Mouse (Mus musculus) bone marrow, adult 2 months (tissue): ENCODE measurements around the gene Mpped1.

ENCODE experiments used
- CTCF ChIP-seq: fragments of 200-500 bp; IDR thresholded peaks from 2 replicates; pipeline ENCODE4 v1.5.1; 2011; ENCODE audit warnings: low read length, control low read depth; ENCODE audit not compliant: control insufficient read depth, insufficient read depth
- POLR2A ChIP-seq: fragments of 200-500 bp; IDR thresholded peaks from 2 replicates; pipeline ENCODE4 v1.6.1; 2011; ENCODE audit warnings: low read depth, mild to moderate bottlenecking, control low read depth, low read length, borderline replicate concordance; ENCODE audit not compliant: control insufficient read depth

- TF ChIP-seq POLR2A = no peak
- no peak for TF ChIP-seq CTCF
Observed at GRCm38 (mm10) chr15:83832265-83832664, 53.0 kb downstream of the Mpped1 start.
